Mouse (Mus musculus): ENCODE data around the gene Gmfb. TPM values are rescaled to one million over a fixed set of nuclear protein-coding genes. Genes with fewer than 3 reads are reported as not detected.

Gene Gmfb
- polyA plus RNA-seq, 1 experiment from 2014 or later: 82.9 TPM

DNA sequence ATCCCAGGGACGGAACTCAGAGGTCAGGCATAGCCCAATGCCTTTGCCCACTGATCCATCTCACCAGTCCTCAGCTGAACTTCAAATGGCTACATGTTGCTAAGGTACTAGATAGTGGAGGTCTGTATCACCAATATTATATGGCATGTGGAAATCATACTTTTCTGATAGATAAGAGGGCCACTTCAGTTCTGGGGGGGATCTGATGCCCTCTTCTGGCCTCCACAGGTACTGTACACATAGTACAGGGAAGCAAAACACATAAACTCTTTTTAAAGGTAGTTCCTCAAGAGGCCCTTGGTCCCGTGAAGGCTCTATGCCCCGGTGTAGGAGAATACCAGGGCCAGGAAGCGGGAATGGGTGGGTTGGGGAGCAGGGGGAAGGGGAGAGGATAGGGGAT lies 31.7 kb downstream of the Gmfb start:
- WGBS: 73% methylated on average over 4 of the region's 4 CpGs
- no peak for DNase-seq (ENCODE audit: low spot score)
- no peak overlapping the region for H3K4me3 ChIP-seq
- no peaks in the 10 kb centered on the region for H3K27me3 ChIP-seq (ENCODE audit: insufficient read depth, poor library complexity, severe bottlenecking)
- peaks cover 19% of the 10 kb centered on the region for H3K4me1 ChIP-seq (replicated peaks)
- H3K27ac ChIP-seq: no peak overlapping the region
- H3K36me3 ChIP-seq: peaks cover 2% of the 10 kb centered on the region
- H3K9me3 ChIP-seq: 0 out of 2 replicates have a peak, but pooled peaks cover 3% of the 10 kb centered on the region

DNA sequence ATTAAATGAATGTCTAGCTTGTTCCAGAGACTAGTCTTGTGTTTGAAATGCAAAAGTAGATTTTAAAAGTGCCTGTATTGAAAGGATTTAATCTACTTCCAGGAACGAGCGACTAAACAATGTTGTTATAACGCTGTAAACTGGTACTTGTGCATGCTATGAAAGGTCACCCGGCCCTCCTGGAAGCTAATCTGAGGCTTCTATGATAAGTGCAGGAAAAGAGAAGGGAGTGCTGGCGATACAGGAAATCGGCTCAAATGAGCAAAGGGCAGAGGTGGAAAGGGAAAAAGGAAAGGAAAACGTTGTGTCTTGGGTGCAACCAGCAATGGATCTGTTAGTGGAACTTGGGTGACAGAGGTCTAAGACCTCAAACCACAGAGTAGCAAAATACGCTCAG lies 33.5 kb downstream of the Gmfb start:
- WGBS: 28% methylated on average over 8 of the region's 8 CpGs
- Histone ChIP-seq H3K27me3 (ENCODE audit: insufficient read depth, poor library complexity, severe bottlenecking) (no peaks in the 10 kb centered on the region), H3K36me3 (peaks cover 20% of the 10 kb centered on the region), H3K27ac (peak overlapping the region; percentile 99), H3K4me3 (peak overlapping the region; percentile 91), H3K9me3 (0 out of 2 replicates have a peak, but pooled peaks cover 1% of the 10 kb centered on the region), H3K4me1 (replicated peaks) (peaks cover 19% of the 10 kb centered on the region)
- no peak for DNase-seq (ENCODE audit: low spot score)

DNA sequence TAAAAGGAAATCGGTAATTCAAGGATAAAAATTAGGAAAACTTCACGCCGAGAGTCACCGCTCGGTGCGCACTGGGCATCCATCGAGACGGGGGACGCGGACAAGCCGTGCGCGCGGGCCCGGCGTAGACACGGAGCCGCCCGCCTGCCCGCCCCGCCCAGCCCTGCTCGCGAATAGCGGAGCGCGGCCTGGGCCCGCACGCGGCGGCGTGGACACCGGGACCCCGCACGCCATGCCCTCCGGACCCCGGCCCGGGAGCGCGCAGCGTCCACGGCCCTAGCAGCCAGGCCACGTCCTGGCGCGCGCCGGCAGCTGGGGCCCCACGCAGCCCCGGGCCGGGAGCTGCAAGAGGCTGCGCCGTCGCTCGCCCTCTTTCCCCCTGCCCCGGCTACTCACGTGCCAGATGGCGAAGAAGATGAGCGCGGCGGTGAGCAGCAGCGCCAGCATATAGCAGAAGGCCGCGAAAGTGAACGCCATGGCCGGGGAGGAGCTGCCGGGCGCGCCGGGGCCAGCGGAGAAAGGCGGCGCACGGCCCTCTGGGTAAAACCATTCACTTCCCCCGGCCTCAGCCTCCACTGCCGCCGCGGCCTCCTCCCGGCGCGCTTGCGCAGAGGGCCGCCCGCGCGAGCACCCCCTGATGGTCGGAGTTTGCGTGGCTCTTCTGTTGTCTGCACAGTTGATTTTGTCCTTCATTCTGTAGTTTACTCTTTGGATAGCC lies 34.1 kb downstream of the Gmfb start, which contains the start of gene Cnih1:
Gene Cnih1, minus strand, starts transcription at position 625 of the 718 bp plus-strand sequence.
- peak; percentile 92 for DNase-seq (ENCODE audit: low spot score)
- WGBS: under 1% methylated on average over 86 of the region's 86 CpGs
- Histone ChIP-seq H3K36me3 (peaks cover 25% of the 10 kb centered on the region), H3K27ac (peak within 1 kb of the TSS; percentile 99), H3K9me3 (no peaks in the 10 kb centered on the region), H3K4me3 (peak within 1 kb of the TSS; percentile 91), H3K4me1 (replicated peaks) (peaks cover 19% of the 10 kb centered on the region), H3K27me3 (ENCODE audit: insufficient read depth, poor library complexity, severe bottlenecking) (no peaks in the 10 kb centered on the region)

DNA sequence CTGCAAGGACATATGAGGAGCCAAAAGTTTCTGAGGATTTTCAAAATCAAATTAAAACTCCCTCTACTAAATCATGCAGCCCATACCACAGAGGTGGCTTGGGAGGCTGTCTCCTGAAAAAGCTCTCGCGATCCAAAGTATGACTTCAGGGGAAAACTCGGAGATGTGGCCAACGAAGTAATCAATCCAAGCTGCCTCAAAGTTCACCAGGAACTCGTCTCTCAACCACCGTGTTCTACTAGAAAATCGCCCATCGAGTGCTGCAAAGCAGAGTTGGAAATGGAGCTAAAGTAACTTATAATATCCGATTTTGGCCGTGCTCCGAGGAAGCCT lies 34.6 kb downstream of the Gmfb start:
- peaks cover 19% of the 10 kb centered on the region for H3K4me1 ChIP-seq (replicated peaks)
- H3K9me3 ChIP-seq: no peaks in the 10 kb centered on the region
- H3K27ac ChIP-seq: peak overlapping the region; percentile 99
- WGBS: under 1% methylated on average over 11 of the region's 11 CpGs
- H3K36me3 ChIP-seq: peaks cover 30% of the 10 kb centered on the region
- H3K4me3 ChIP-seq: peak overlapping the region; percentile 91
- H3K27me3 ChIP-seq (ENCODE audit: insufficient read depth, poor library complexity, severe bottlenecking): no peaks in the 10 kb centered on the region
- DNase-seq (ENCODE audit: low spot score): no peak

DNA sequence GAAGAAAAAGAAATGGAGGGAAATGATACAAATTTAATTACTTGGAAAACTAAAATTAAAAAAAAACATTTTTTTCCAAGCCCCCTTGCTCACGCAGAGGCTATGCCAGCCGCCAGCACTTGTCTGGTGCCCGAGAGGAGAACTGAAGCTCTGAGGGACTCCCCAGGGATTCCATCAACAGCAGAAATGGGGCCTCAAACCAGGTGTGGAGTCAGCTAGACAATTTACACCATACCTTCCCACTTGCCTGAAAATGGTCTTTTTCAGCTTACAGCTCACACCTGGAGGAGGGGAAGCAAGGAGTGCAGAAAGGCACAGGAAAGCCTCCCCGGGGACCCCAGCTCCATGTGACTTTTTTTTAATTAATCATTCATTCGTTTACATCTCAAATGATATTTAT lies 36.8 kb downstream of the Gmfb start:
- no peaks in the 10 kb centered on the region for H3K9me3 ChIP-seq

DNA sequence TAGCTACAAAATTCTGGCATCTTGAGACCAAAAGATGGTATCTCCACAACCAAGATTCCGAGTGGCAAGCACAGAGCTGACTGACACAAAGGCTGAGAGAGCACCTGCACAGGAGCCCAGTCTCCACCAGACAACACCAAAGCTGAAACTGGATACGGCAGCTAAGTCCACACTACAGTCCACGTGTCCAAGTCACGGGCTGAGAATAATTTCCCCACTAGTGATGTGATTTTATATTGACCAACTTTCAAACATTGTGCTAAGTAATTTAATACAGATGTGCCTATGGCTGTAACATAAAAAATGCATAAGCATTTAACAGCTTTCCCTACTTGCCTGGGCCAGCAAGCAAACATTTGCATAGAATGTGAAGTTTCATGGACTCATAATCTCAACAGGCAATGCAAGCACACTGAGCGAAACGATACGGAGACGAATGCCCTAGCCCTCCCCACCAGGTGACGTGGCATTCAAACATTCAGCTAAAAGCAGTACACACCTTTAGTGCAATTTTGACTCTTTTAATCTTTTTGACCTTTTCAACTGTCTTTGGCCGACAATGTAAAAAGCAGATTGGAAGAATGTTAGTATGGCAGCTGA lies 38.6 kb downstream of the Gmfb start:
- DNase-seq (ENCODE audit: low spot score): no peak
- Histone ChIP-seq H3K36me3 (peaks cover 70% of the 10 kb centered on the region), H3K4me3 (no peak overlapping the region), H3K27me3 (ENCODE audit: insufficient read depth, poor library complexity, severe bottlenecking) (no peaks in the 10 kb centered on the region), H3K9me3 (peaks cover 16% of the 10 kb centered on the region), H3K27ac (no peak overlapping the region), H3K4me1 (replicated peaks) (peaks cover 16% of the 10 kb centered on the region)
- WGBS: 94% methylated on average over 10 of the region's 10 CpGs

More for the DNA sequence above, 36.8 kb downstream of the Gmfb start:
- no peak for DNase-seq (ENCODE audit: low spot score)
- no peak overlapping the region for H3K27ac ChIP-seq
- peaks cover 52% of the 10 kb centered on the region for H3K36me3 ChIP-seq
- WGBS: 89% methylated on average over 5 of the region's 5 CpGs
- no peak overlapping the region for H3K4me3 ChIP-seq
- peaks cover 19% of the 10 kb centered on the region for H3K4me1 ChIP-seq (replicated peaks)
- H3K27me3 ChIP-seq (ENCODE audit: insufficient read depth, poor library complexity, severe bottlenecking): no peaks in the 10 kb centered on the region

DNA sequence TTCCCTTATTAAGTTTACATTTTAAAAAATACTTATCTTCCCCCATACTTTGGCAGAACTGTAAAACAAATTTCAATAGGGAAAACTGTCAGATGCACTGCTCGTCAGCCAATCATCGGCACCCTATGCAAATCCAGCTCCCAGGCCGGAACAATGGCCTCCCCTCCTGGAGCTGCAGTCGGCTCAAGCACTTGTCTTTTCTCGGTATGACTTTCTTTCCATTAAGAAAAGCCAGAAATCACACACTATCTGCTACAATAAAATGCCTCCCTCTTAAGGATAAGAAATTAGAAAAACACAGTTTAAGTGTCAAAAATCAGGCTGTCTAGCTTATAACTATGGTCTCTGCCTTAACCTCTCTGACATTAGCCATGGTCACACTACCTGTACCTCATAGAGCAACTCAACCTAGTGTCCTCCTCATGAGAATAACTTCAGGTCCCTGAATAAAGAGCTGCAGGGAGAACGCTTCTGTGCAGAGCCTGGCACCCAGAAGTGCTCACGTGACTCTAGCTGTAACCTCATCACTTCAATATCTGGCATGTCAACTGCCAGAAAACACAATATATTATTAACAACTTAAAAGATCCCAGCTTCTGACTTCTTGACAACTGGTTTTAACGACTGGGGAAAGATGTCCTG lies 39.7 kb downstream of the Gmfb start:
- WGBS: 95% methylated on average over 8 of the region's 8 CpGs
- DNase-seq (ENCODE audit: low spot score): no peak
- no peaks in the 10 kb centered on the region for H3K27me3 ChIP-seq (ENCODE audit: insufficient read depth, poor library complexity, severe bottlenecking)
- peaks cover 82% of the 10 kb centered on the region for H3K36me3 ChIP-seq
- H3K9me3 ChIP-seq: peaks cover 19% of the 10 kb centered on the region
- H3K4me1 ChIP-seq (replicated peaks): peaks cover 12% of the 10 kb centered on the region
- H3K4me3 ChIP-seq: no peak overlapping the region
- no peak overlapping the region for H3K27ac ChIP-seq

DNA sequence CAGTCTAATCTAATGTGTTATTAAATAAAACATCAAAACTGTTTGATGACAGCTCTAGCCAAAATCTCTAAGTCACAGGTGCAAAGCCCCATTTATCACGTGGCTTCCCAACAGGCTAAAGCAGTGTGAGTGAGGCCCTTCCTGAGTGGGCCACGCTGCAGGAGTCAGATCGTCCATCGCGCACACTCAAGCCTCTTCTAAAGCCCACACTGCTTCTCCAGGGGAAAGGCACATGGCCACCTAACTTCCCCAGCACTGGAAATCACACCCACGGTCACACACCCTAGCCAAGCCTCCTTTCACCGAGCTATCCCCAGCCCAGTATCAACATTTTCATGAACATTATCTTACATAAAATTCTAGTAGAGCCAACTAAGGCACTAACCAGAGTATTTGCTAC lies 41.0 kb downstream of the Gmfb start:
- no peak overlapping the region for H3K4me3 ChIP-seq
- no peak for DNase-seq (ENCODE audit: low spot score)
- peaks cover 94% of the 10 kb centered on the region for H3K36me3 ChIP-seq
- peaks cover 2% of the 10 kb centered on the region for H3K4me1 ChIP-seq (replicated peaks)
- 97% methylated on average over 7 of the region's 7 CpGs for WGBS
- peaks cover 19% of the 10 kb centered on the region for H3K9me3 ChIP-seq
- no peak overlapping the region for H3K27ac ChIP-seq
- H3K27me3 ChIP-seq (ENCODE audit: insufficient read depth, poor library complexity, severe bottlenecking): no peaks in the 10 kb centered on the region

DNA sequence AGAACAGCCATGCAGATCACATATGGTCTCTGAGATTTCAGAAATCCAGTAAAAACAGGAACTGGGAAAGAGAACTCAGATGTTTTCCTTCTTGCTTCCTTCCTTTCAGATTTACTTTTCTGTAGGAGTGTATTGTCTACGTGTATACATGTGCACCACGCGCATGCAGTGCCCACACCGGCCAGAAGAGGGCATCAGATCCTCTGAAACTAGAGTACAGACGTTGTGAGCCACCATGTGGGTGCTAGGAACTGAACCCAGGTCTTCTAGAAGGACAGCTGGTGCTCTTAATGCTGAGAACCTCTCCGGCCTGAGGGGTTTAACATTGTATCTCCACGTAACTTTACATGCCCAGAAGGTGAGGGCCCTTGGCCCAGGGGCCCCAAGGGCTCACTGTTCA lies 42.8 kb downstream of the Gmfb start:
- Histone ChIP-seq H3K27me3 (ENCODE audit: insufficient read depth, poor library complexity, severe bottlenecking) (no peaks in the 10 kb centered on the region), H3K9me3 (peaks cover 19% of the 10 kb centered on the region), H3K36me3 (peaks cover 100% of the 10 kb centered on the region), H3K4me1 (replicated peaks) (no peaks in the 10 kb centered on the region), H3K4me3 (no peak overlapping the region), H3K27ac (no peak overlapping the region)
- no peak for DNase-seq (ENCODE audit: low spot score)
- 93% methylated on average over 7 of the region's 7 CpGs for WGBS

DNA sequence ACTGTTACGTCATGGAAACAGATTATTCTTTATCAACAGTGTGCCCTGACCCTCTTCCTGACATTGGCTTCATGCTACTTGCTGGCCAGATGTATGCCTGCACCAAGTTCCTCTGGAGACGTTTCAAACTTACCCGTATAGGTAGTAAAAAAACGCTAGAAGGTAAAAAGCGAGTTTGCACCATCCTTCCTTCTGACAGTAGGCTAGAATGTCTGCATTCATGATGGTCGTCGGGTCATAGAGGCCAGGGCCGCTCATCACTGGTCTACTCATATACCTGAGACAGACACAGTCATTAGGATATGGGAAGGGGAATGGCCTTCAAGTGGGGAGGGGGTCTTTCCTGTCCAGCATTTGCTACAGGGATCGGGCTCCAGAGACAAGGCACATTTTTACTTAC lies 43.3 kb downstream of the Gmfb start:
- no peak for DNase-seq (ENCODE audit: low spot score)
- WGBS: 97% methylated on average over 9 of the region's 9 CpGs
- H3K36me3 ChIP-seq: peaks cover 100% of the 10 kb centered on the region

DNA sequence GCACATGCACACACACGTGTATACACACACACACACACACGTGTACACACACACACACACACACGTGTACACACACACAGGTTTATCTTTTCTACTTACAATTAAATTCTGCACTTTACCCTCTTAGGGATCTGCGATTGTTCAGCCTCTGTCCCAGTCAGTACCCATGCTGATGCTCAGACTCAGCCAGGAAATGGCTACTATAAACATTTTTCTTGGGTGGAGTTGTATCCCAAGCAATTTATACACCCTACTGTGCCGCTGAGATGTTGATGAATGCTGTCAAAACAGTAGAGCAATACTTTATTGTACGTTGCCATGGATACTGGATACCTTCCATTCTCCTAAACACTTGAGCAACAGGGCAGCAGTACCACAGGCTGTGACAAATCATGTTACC lies 52.0 kb downstream of the Gmfb start:
- Histone ChIP-seq H3K27me3 (ENCODE audit: insufficient read depth, poor library complexity, severe bottlenecking) (no peaks in the 10 kb centered on the region), H3K27ac (no peak overlapping the region), H3K36me3 (peaks cover 87% of the 10 kb centered on the region), H3K4me3 (no peak overlapping the region), H3K4me1 (replicated peaks) (no peaks in the 10 kb centered on the region), H3K9me3 (no peaks in the 10 kb centered on the region)
- 88% methylated on average over 6 of the region's 6 CpGs for WGBS
- DNase-seq (ENCODE audit: low spot score): no peak

More for the DNA sequence above, 43.3 kb downstream of the Gmfb start:
- Histone ChIP-seq H3K27me3 (ENCODE audit: insufficient read depth, poor library complexity, severe bottlenecking) (no peaks in the 10 kb centered on the region), H3K4me3 (no peak overlapping the region), H3K27ac (no peak overlapping the region), H3K4me1 (replicated peaks) (no peaks in the 10 kb centered on the region), H3K9me3 (peaks cover 19% of the 10 kb centered on the region)

DNA sequence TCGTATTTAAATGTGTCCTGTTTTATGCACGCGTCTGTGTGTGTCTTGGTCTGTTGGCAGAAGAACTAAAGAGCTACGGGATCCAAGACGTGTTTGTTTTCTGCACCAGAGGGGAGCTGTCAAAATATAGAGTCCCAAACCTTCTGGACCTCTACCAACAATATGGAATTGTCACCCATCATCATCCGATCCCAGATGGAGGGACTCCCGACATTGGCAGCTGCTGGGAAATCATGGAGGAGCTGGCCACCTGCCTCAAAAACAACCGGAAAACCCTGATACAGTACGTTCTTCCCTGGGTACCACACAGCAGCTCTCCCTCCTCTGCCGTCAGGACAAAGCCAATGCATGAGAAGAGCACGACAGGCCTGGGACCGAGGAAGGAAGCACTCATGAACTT lies 54.9 kb downstream of the Gmfb start:
- no peaks in the 10 kb centered on the region for H3K9me3 ChIP-seq
- H3K27me3 ChIP-seq (ENCODE audit: insufficient read depth, poor library complexity, severe bottlenecking): no peaks in the 10 kb centered on the region
- no peaks in the 10 kb centered on the region for H3K4me1 ChIP-seq (replicated peaks)
- peaks cover 72% of the 10 kb centered on the region for H3K36me3 ChIP-seq
- H3K4me3 ChIP-seq: no peak overlapping the region
- DNase-seq (ENCODE audit: low spot score): no peak
- 90% methylated on average over 12 of the region's 12 CpGs for WGBS
- no peak overlapping the region for H3K27ac ChIP-seq

DNA sequence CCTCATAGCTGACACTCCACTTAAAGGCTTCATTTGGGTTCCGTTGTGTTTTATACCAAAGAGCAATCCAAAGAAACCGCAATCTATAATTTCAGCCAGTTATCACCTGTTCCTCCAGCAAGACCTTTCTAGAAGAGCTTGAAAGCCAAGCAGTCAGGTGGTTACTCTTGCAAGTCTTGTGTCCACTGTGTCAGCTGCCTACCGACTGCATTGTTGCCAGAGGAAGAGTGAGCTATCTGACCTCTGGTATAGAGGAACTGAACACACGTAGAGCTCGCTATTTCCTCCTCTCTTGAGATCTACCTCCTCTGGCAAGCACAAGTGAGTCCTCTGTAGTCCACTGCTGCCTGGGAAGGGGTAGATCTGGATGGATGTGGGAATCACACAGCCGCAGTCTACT lies 60.9 kb downstream of the Gmfb start:
- DNase-seq (ENCODE audit: low spot score): no peak
- Histone ChIP-seq H3K27me3 (ENCODE audit: insufficient read depth, poor library complexity, severe bottlenecking) (no peaks in the 10 kb centered on the region), H3K27ac (peak overlapping the region; percentile 90; the same call in 1 of the 2 replicates), H3K9me3 (0 out of 2 replicates have a peak, but pooled peaks cover 2% of the 10 kb centered on the region), H3K4me3 (peak overlapping the region; percentile 86), H3K4me1 (replicated peaks) (peaks cover 17% of the 10 kb centered on the region), H3K36me3 (peaks cover 17% of the 10 kb centered on the region)
- WGBS: 49% methylated on average over 6 of the region's 6 CpGs

Measured in hindbrain, embryonic 10.5 days (tissue).